Mouse (Mus musculus): ENCODE results near the gene Kcnn3.

GRCm38 (mm10) chr3:89626556-89626955 is 106.6 kb downstream of the Kcnn3 start:
- TF ChIP-seq CTCF (IDR thresholded peaks at IDR 0.05; ENCODE audit: low read depth, low read length) (no peak), POLR2A (IDR thresholded peaks at IDR 0.05; ENCODE audit: borderline replicate concordance, low read depth, low read length) (no peak)
